Comparison of ENCODE assay signal across 11 mouse cellular contexts in genomic region chr13:83527921-83528320, GRCm38 (mm10). TPM values are rescaled to one million over a fixed set of nuclear protein-coding genes. Genes with fewer than 3 reads are reported as not detected.
DNase-seq lines count a peak whose midpoint lies in the region; ATAC-seq and TF ChIP-seq lines count a peak whose summit lies in the region.
"Had no signal": no experiment of that assay in that cellular context is flagged by ENCODE, and none has a peak within 500 bp of the region (broad histone marks: within the 10 kb centered on the region; RNA-seq: fewer than 3 reads in every experiment).

No protein-coding gene starts in this region.

- H3K79me2 ChIP-seq in heart, adult 2 months (replicated peaks; ENCODE audit: control insufficient read depth, insufficient read depth, low read length): peaks cover 3% of the 10 kb centered on the region

- H3K4me1 ChIP-seq in heart, adult 2 months (ENCODE audit: control insufficient read depth, insufficient read depth, low read length): peaks cover 14% of the 10 kb centered on the region
- peaks cover 13% of the 10 kb centered on the region for H3K4me1 ChIP-seq in heart, postnatal 0 days (ENCODE audit: control insufficient read depth, insufficient read depth)

- H3K4me2 ChIP-seq in heart, postnatal 0 days (ENCODE audit: low read depth, low read length): peak overlapping the region; percentile 48

- ATAC-seq in heart, postnatal 0 days (ENCODE audit: insufficient read depth, low read depth): no peak
- ATAC-seq: inflammation-experienced regulatory T-cells, adult 6 months had no signal

- peak overlapping the region; percentile 95 for H3K27ac ChIP-seq in heart, adult 2 months
- peak overlapping the region; percentile 82 for H3K27ac ChIP-seq in left cerebral cortex, adult 2 months
- no peak overlapping the region for H3K27ac ChIP-seq in heart, postnatal 0 days (ENCODE audit: low read depth)

- no peak for DNase-seq in heart, adult 2 months
- no peak for DNase-seq in heart, postnatal 36 days
- DNase-seq in left cerebral cortex, adult 2 months (ENCODE audit: extremely low spot score in 1 of 2, low spot score in 2 of 2): no peak
- DNase-seq in left cerebral cortex, adult 18-20 months (ENCODE audit: low spot score in 2 of 2): no peak
- DNase-seq in brain, adult 2 months (ENCODE audit: low read depth, low spot score): peak; percentile 43
- DNase-seq in heart, postnatal 0 days (ENCODE audit: low spot score): no peak
- DNase-seq in right cerebral cortex, postnatal 10 days (ENCODE audit: low spot score in 2 of 2): no peak
- no peak for DNase-seq in spleen, adult 18-20 months
- DNase-seq: cerebellum, adult 11 months; thymus, postnatal 25 days had no signal

- TF ChIP-seq POLR2A in heart, adult 2 months (IDR thresholded peaks at IDR 0.05; ENCODE audit: insufficient read depth, low read depth, low read length): no peak

- H3K27me3 ChIP-seq in heart, adult 2 months (ENCODE audit: control insufficient read depth, insufficient read depth, low read length): no peaks in the 10 kb centered on the region
- no peaks in the 10 kb centered on the region for H3K27me3 ChIP-seq in heart, postnatal 0 days (ENCODE audit: control insufficient read depth, insufficient read depth, low read length)

- H3K4me3 ChIP-seq in heart, adult 2 months: peak overlapping the region; percentile 17; the same call in 1 of the 2 replicates
- peak overlapping the region; percentile 65 for H3K4me3 ChIP-seq in left cerebral cortex, adult 2 months
- H3K4me3 ChIP-seq in heart, postnatal 0 days (ENCODE audit: low read depth, low read length): peak overlapping the region; percentile 28

- no peak for TF ChIP-seq CTCF in heart, adult 2 months (IDR thresholded peaks at IDR 0.05)
- no peak for TF ChIP-seq CTCF in left cerebral cortex, adult 2 months (IDR thresholded peaks at IDR 0.05)
- TF ChIP-seq CTCF in heart, postnatal 0 days (IDR thresholded peaks at IDR 0.05; ENCODE audit: low read depth): no peak

- no peaks in the 10 kb centered on the region for H3K9me3 ChIP-seq in heart, postnatal 0 days (replicated peaks; ENCODE audit: control insufficient read depth, low read length)

- no peak for TF ChIP-seq EP300 in heart, adult 2 months (IDR thresholded peaks at IDR 0.05; ENCODE audit: insufficient read depth, low read depth, low read length)
- TF ChIP-seq EP300 in heart, postnatal 0 days (IDR thresholded peaks at IDR 0.05; ENCODE audit: low read depth): no peak

- intact Hi-C loops in heart, adult 2 months (cut with DNase I): loop anchor here (10.0 kb wide), 1 partner anchor 1743 kb away; the partner anchor contains the start of gene Cetn3
- intact Hi-C loops in heart, postnatal 36 days (cut with DNase I): loop anchor here (10.0 kb wide), 3 partner anchors 1263 to 1743 kb away; partner anchors contain the start of gene Cetn3
- intact Hi-C loops in left cerebral cortex, adult 2 months (cut with DNase I): loop anchor here (5.0 to 10.0 kb wide), 3 partner anchors 44 to 963 kb away; no protein-coding TSS in a partner anchor

- peaks cover 17% of the 10 kb centered on the region for H3K36me3 ChIP-seq in heart, adult 2 months (ENCODE audit: control insufficient read depth, insufficient read depth, low read length)
- no peaks in the 10 kb centered on the region for H3K36me3 ChIP-seq in heart, postnatal 0 days (replicated peaks; ENCODE audit: control insufficient read depth, insufficient read depth, low read length)

- peak overlapping the region; percentile 65 for H3K9ac ChIP-seq in heart, adult 2 months (ENCODE audit: low read depth, low read length)
- no peak overlapping the region for H3K9ac ChIP-seq in heart, postnatal 0 days (replicated peaks; ENCODE audit: low read depth, low read length)

- 25% methylated on average over 9 of the region's 9 CpGs for WGBS in heart, adult 2 months
- 30% methylated on average over 9 of the region's 9 CpGs for WGBS in heart, postnatal 0 days

RNA-seq across cellular contexts. Expression of gene Mef2c, which starts 24.1 kb away (rescaled TPM):
- 10 to 100 TPM; 56.5 to 74.1 TPM for total RNA-seq in heart, adult 2 months (2021)
- 35.5 and 50.7 TPM in 2 replicates for polyA plus RNA-seq in heart, adult 2 months (2012; rRNA removed)
- 10 to 100 TPM; 57.7 to 73.6 TPM for total RNA-seq in heart, postnatal 36 days (2021)
- total RNA-seq in left cerebral cortex, adult 2 months (2021): 100 to 1,000 TPM; 545 to 647 TPM
- total RNA-seq in left cerebral cortex, adult 18-20 months (2021): 100 to 1,000 TPM; 551 to 618 TPM
- 66.9 and 69.0 TPM in 2 replicates for total RNA-seq in heart, postnatal 0 days (2014; rRNA removed; ENCODE audit: low replicate concordance)
- polyA plus RNA-seq in heart, postnatal 0 days (2015; fragmentation: Nextera tagmentation; extraction: Ambion mirVana): 81.9 and 84.3 TPM in 2 replicates
